Mouse (Mus musculus): ENCODE measurements around the gene Pglyrp1. TPM values are rescaled to one million over a fixed set of nuclear protein-coding genes. Genes with fewer than 3 reads are reported as not detected.

The Pglyrp1 gene
- 194 and 247 TPM in 2 replicates for polyA plus RNA-seq (2012)

DNA sequence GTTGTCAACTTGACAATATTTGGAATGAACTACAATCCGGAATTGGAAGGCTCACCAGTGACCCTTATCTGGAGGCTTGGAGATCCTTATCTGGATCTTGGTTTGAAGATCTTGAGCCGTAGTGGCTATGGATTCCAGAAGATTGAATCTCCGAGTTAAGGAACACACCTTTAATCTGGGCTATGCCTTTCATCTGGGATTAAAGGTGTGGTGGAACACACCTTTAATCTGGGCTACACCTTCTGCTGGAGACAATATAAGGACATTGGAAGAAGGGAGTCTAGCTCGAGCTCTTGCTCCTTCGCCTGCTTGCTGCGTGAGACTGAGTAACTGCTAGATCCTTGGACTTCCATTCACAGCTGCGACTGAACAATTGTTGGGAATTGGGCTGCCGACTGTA, at the start of gene Pglyrp1:
TSS of gene Pglyrp1 (plus strand) at position 301 of the 400 bp plus-strand sequence.

GRCm38 (mm10) chr7:18821507-18821906, 49.6 kb upstream of the Pglyrp1 start, which contains the start of gene Psg17:
Gene Psg17 (minus strand): TSS chr7:18821607.

GRCm38 (mm10) chr7:18839865-18840264, 31.3 kb upstream of the Pglyrp1 start, which contains the start of gene Mill2:
Gene Mill2 (plus strand): TSS chr7:18839966.

DNA sequence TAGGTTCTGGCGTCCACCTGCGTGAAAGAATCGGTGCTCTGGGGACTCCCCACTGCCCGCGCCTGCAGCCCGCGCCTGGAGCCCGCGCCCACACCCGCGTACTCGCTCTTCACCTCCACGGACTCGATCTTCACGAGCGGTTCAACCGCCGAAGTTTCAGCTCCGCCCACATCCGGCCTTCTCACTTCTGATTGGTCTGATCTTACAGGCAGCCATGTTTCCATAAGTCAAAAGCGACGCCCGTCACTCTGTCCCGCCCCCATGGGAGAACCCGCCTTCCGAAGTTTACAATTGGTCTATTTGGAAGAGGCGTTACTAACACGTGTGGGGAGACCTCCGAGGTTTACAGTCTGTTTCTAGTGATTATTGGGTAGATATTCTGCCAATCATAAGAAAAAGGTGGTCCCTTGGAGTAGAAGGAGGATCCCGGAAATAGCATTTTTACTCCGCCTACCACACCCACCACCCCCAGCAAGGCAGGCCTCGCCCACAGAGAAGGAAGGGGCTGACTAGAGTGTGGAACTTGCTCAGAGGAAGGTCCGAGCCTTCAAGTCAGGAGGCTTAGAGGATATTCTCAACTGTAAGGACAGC, 39.2 kb downstream of the Pglyrp1 start, which contains the start of gene Ccdc61:
TSS of gene Ccdc61 (minus strand) at position 175 of the 591 bp plus-strand sequence.

DNA sequence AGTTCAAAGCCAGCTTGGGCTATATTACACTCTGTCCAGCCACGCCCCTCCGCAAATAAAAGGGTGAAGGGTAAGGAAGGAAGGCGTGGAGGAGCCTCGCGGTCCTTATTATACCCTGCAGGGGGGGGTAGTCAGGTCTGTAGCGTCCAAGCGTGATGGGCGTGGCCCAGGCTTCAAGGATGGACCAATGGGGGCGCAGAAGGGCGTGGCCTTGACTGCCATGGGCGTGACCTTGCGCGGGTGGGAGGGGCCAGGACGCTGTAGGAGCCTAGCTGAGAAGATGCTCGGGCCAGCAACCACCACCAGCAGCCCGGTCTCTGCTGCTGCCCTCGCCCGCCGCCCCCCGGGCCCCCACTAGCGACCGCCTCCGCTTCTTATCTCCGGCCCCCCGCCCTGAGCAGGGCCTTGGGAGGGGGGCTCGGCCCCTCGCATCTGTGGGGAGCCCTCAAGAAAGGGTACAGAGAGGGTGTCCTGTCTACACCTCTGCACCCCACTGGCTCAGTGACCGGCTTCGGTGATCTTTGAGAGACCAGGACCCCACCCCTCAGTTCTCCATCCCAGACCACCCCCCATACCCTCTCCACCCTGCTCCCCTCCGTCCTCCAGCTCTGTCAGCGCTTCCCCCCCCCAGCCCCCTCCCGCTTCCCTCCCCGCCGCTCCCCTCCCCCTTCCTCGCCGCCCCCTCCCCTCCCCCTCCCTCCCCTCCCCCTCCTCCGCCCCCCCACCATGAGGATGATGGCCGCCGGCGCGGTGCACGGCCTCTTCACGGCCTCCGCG, 54.2 kb downstream of the Pglyrp1 start, which contains the start of gene Nova2:
TSS of gene Nova2 (plus strand) at position 727 of the 777 bp plus-strand sequence.

Other genes starting within 250 kb of the Pglyrp1 start
- gene Psg21, start 214.6 kb upstream of the Pglyrp1 start, polyA plus RNA-seq (2012) = 0.02 TPM in 1 of 2 replicates, not detected in the other
- not detected in 2 replicates for gene Psg20, start 185.1 kb upstream of the Pglyrp1 start, polyA plus RNA-seq (2012)
- not detected in 2 replicates for gene Psg22, start 153.2 kb upstream of the Pglyrp1 start, polyA plus RNA-seq (2012)
- 0.03 TPM in 1 of 2 replicates, not detected in the other for gene Psg19, start 72.8 kb upstream of the Pglyrp1 start, polyA plus RNA-seq (2012)
- 0.04 TPM in 1 of 2 replicates, not detected in the other for gene Psg17, start 49.7 kb upstream of the Pglyrp1 start, polyA plus RNA-seq (2012)
- gene Mill2, start 31.4 kb upstream of the Pglyrp1 start, polyA plus RNA-seq (2012) = 0.10 and 0.11 TPM in 2 replicates
- gene Ccdc61, start 39.1 kb downstream of the Pglyrp1 start, polyA plus RNA-seq (2012) = 61.5 and 67.8 TPM in 2 replicates
- gene Nova2, start 54.6 kb downstream of the Pglyrp1 start, polyA plus RNA-seq (2012) = 0.02 and 0.05 TPM in 2 replicates
- not detected in 2 replicates for gene Nanos2, start 116.1 kb downstream of the Pglyrp1 start, polyA plus RNA-seq (2012)
- 0.44 and 0.51 TPM in 2 replicates for gene Mypop, start 119.9 kb downstream of the Pglyrp1 start, polyA plus RNA-seq (2012)
- 99.0 and 114 TPM in 2 replicates for gene Irf2bp1, start 132.7 kb downstream of the Pglyrp1 start, polyA plus RNA-seq (2012)
- gene Foxa3, start 152.2 kb downstream of the Pglyrp1 start, polyA plus RNA-seq (2012) = not detected in 2 replicates
- 198 and 236 TPM in 2 replicates for gene Sympk, start 153.0 kb downstream of the Pglyrp1 start, polyA plus RNA-seq (2012)
- 0.05 TPM in 1 of 2 replicates, not detected in the other for gene Rsph6a, start 183.4 kb downstream of the Pglyrp1 start, polyA plus RNA-seq (2012)
- gene Dmwd, start 204.9 kb downstream of the Pglyrp1 start, polyA plus RNA-seq (2012) = 41.0 and 66.8 TPM in 2 replicates
- 13.5 and 23.0 TPM in 2 replicates for gene Dmpk, start 212.5 kb downstream of the Pglyrp1 start, polyA plus RNA-seq (2012)
- gene Six5, start 223.3 kb downstream of the Pglyrp1 start, polyA plus RNA-seq (2012) = 13.5 and 23.0 TPM in 2 replicates
- 0.06 TPM in 1 of 2 replicates, not detected in the other for gene Gm4969, start 247.0 kb downstream of the Pglyrp1 start, polyA plus RNA-seq (2012)
- gene Fbxo46, start 248.5 kb downstream of the Pglyrp1 start, polyA plus RNA-seq (2012) = 16.3 and 20.9 TPM in 2 replicates